Mouse (Mus musculus): ENCODE results near the gene Adipoq. TPM values are rescaled to one million over a fixed set of nuclear protein-coding genes. Genes with fewer than 3 reads are reported as not detected.

Gene Adipoq
- total and polyA plus RNA-seq, 3 experiments = 5.9 to 52.5 (median 13.6) TPM

GRCm38 (mm10) chr16:23148936-23149335, 2.6 kb downstream of the Adipoq start:
- 63% methylated on average over 2 of the region's 2 CpGs for WGBS
- Histone ChIP-seq H3K9ac (ENCODE audit: low read depth, low read length) (no peak overlapping the region), H3K4me1 (ENCODE audit: control insufficient read depth, insufficient read depth, low read length) (no peaks in the 10 kb centered on the region), H3K27me3 (ENCODE audit: control insufficient read depth, insufficient read depth, low read length) (no peaks in the 10 kb centered on the region), H3K36me3 (ENCODE audit: control insufficient read depth, insufficient read depth, low read length) (no peaks in the 10 kb centered on the region), H3K4me3 (no peak overlapping the region), H3K27ac (no peak overlapping the region), H3K79me2 (replicated peaks; ENCODE audit: control insufficient read depth, insufficient read depth, low read length) (no peaks in the 10 kb centered on the region)
- TF ChIP-seq EP300 (IDR thresholded peaks at IDR 0.05; ENCODE audit: insufficient read depth, low read depth, low read length) = no peak
- no peak for TF ChIP-seq CTCF (IDR thresholded peaks at IDR 0.05)
- no peak for TF ChIP-seq POLR2A (IDR thresholded peaks at IDR 0.05; ENCODE audit: insufficient read depth, low read depth, low read length)
- intact Hi-C loops (cut with DNase I) = no loop called here
- DNase-seq = no peak

GRCm38 (mm10) chr16:23149396-23149795, 3.1 kb downstream of the Adipoq start:
- 79% methylated on average over 8 of the region's 8 CpGs for WGBS
- Histone ChIP-seq H3K79me2 (replicated peaks; ENCODE audit: control insufficient read depth, insufficient read depth, low read length) (no peaks in the 10 kb centered on the region), H3K4me3 (no peak overlapping the region), H3K9ac (ENCODE audit: low read depth, low read length) (no peak overlapping the region), H3K36me3 (ENCODE audit: control insufficient read depth, insufficient read depth, low read length) (no peaks in the 10 kb centered on the region), H3K4me1 (ENCODE audit: control insufficient read depth, insufficient read depth, low read length) (no peaks in the 10 kb centered on the region), H3K27me3 (ENCODE audit: control insufficient read depth, insufficient read depth, low read length) (no peaks in the 10 kb centered on the region), H3K27ac (no peak overlapping the region)
- DNase-seq = no peak
- TF ChIP-seq EP300 (IDR thresholded peaks at IDR 0.05; ENCODE audit: insufficient read depth, low read depth, low read length) (no peak), POLR2A (IDR thresholded peaks at IDR 0.05; ENCODE audit: insufficient read depth, low read depth, low read length) (no peak), CTCF (IDR thresholded peaks at IDR 0.05) (no peak)
- intact Hi-C loops (cut with DNase I) = no loop called here

- intact Hi-C loops (cut with DNase I) = loop anchor here (1.0 to 5.0 kb wide), 4 partner anchors 74 to 252 kb away; no protein-coding TSS in a partner anchor
- WGBS = 5% methylated on average over 2 of the region's 2 CpGs
- no peaks in the 10 kb centered on the region for H3K79me2 ChIP-seq (replicated peaks; ENCODE audit: control insufficient read depth, insufficient read depth, low read length)
- H3K4me1 ChIP-seq (ENCODE audit: control insufficient read depth, insufficient read depth, low read length) = no peaks in the 10 kb centered on the region
- H3K9ac ChIP-seq (ENCODE audit: low read depth, low read length) = no peak overlapping the region
- peak; percentile 27 to 45 for DNase-seq
- no peaks in the 10 kb centered on the region for H3K36me3 ChIP-seq (ENCODE audit: control insufficient read depth, insufficient read depth, low read length)
- H3K27me3 ChIP-seq (ENCODE audit: control insufficient read depth, insufficient read depth, low read length) = no peaks in the 10 kb centered on the region
- TF ChIP-seq EP300 (IDR thresholded peaks at IDR 0.05; ENCODE audit: insufficient read depth, low read depth, low read length) (0 out of 2 replicates have a peak, but pooled peaks have one; percentile 59), POLR2A (IDR thresholded peaks at IDR 0.05; ENCODE audit: insufficient read depth, low read depth, low read length) (no peak), CTCF (IDR thresholded peaks at IDR 0.05) (peak; percentile 75)
- no peak overlapping the region for H3K4me3 ChIP-seq
- no peak overlapping the region for H3K27ac ChIP-seq
These were observed 5.1 kb downstream of the Adipoq start for GRCm38 (mm10) chr16:23151423-23151822.

GRCm38 (mm10) chr16:23154261-23154660, 7.9 kb downstream of the Adipoq start:
- no peak for DNase-seq
- no peaks in the 10 kb centered on the region for H3K36me3 ChIP-seq (ENCODE audit: control insufficient read depth, insufficient read depth, low read length)
- intact Hi-C loops (cut with DNase I) = loop anchor here (5.0 kb wide), 2 partner anchors 118 to 178 kb away; no protein-coding TSS in a partner anchor
- H3K4me3 ChIP-seq = no peak overlapping the region
- H3K79me2 ChIP-seq (replicated peaks; ENCODE audit: control insufficient read depth, insufficient read depth, low read length) = no peaks in the 10 kb centered on the region
- no peaks in the 10 kb centered on the region for H3K27me3 ChIP-seq (ENCODE audit: control insufficient read depth, insufficient read depth, low read length)
- TF ChIP-seq EP300 (IDR thresholded peaks at IDR 0.05; ENCODE audit: insufficient read depth, low read depth, low read length) (no peak), CTCF (IDR thresholded peaks at IDR 0.05) (no peak), POLR2A (IDR thresholded peaks at IDR 0.05; ENCODE audit: insufficient read depth, low read depth, low read length) (no peak)
- WGBS = 88% methylated on average over 5 of the region's 5 CpGs
- H3K4me1 ChIP-seq (ENCODE audit: control insufficient read depth, insufficient read depth, low read length) = no peaks in the 10 kb centered on the region; the same call in 1 of the 2 replicates
- H3K27ac ChIP-seq = no peak overlapping the region
- no peak overlapping the region for H3K9ac ChIP-seq (ENCODE audit: low read depth, low read length)

GRCm38 (mm10) chr16:23157013-23157412, 10.7 kb downstream of the Adipoq start:
- WGBS = 91% methylated on average over 13 of the region's 13 CpGs
- H3K79me2 ChIP-seq (replicated peaks; ENCODE audit: control insufficient read depth, insufficient read depth, low read length) = no peaks in the 10 kb centered on the region
- intact Hi-C loops (cut with DNase I) = no loop called here

GRCm38 (mm10) chr16:23158292-23158691, 12.0 kb downstream of the Adipoq start:
- Histone ChIP-seq H3K27me3 (ENCODE audit: control insufficient read depth, insufficient read depth, low read length) (no peaks in the 10 kb centered on the region), H3K9ac (ENCODE audit: low read depth, low read length) (no peak overlapping the region), H3K27ac (no peak overlapping the region), H3K4me1 (ENCODE audit: control insufficient read depth, insufficient read depth, low read length) (no peaks in the 10 kb centered on the region; the same call in 1 of the 2 replicates), H3K36me3 (ENCODE audit: control insufficient read depth, insufficient read depth, low read length) (no peaks in the 10 kb centered on the region), H3K79me2 (replicated peaks; ENCODE audit: control insufficient read depth, insufficient read depth, low read length) (no peaks in the 10 kb centered on the region), H3K4me3 (no peak overlapping the region)
- intact Hi-C loops (cut with DNase I) = no loop called here
- TF ChIP-seq CTCF (IDR thresholded peaks at IDR 0.05) (no peak), EP300 (IDR thresholded peaks at IDR 0.05; ENCODE audit: insufficient read depth, low read depth, low read length) (no peak), POLR2A (IDR thresholded peaks at IDR 0.05; ENCODE audit: insufficient read depth, low read depth, low read length) (no peak)
- WGBS = 84% methylated on average over 7 of the region's 7 CpGs
- DNase-seq = no peak

More at GRCm38 (mm10) chr16:23157013-23157412, 10.7 kb downstream of the Adipoq start:
- Histone ChIP-seq H3K4me3 (no peak overlapping the region), H3K36me3 (ENCODE audit: control insufficient read depth, insufficient read depth, low read length) (no peaks in the 10 kb centered on the region), H3K27me3 (ENCODE audit: control insufficient read depth, insufficient read depth, low read length) (no peaks in the 10 kb centered on the region), H3K27ac (no peak overlapping the region), H3K9ac (ENCODE audit: low read depth, low read length) (no peak overlapping the region), H3K4me1 (ENCODE audit: control insufficient read depth, insufficient read depth, low read length) (no peaks in the 10 kb centered on the region; the same call in 1 of the 2 replicates)
- no peak for TF ChIP-seq POLR2A (IDR thresholded peaks at IDR 0.05; ENCODE audit: insufficient read depth, low read depth, low read length)
- TF ChIP-seq CTCF (IDR thresholded peaks at IDR 0.05) = no peak
- TF ChIP-seq EP300 (IDR thresholded peaks at IDR 0.05; ENCODE audit: insufficient read depth, low read depth, low read length) = no peak
- no peak for DNase-seq

Data from heart, adult 2 months (tissue).